Mouse (Mus musculus) forebrain, postnatal 0 days (tissue): Measurements from ENCODE around the gene Ccdc78. TPM values are rescaled to one million over a fixed set of nuclear protein-coding genes. Genes with fewer than 3 reads are reported as not detected.

Experiments
- ATAC-seq: fragments of 200-750 bp; cut with Nextera tagmentation; 2 replicates; pipeline ENCODE4 v1.8.0; 2017; ENCODE audit warnings: mild to moderate bottlenecking, moderate library complexity
- DNase-seq: peaks from one replicate; pipeline ENCODE4 v3.0.0-alpha.2; 2015
- H3K27ac ChIP-seq: fragments of 300-500 bp; sonication (generic); 2 replicates; pipeline ENCODE4 v1.5.1; 2014; ENCODE audit warnings: low read depth, mild to moderate bottlenecking, antibody characterized with exemption, low read length, moderate library complexity, mixed read lengths
- H3K27me3 ChIP-seq: fragments of 300-500 bp; sonication (generic); 2 replicates; pipeline ENCODE4 v1.6.1; 2014; ENCODE audit warnings: mild to moderate bottlenecking, low read length, mixed read lengths; ENCODE audit not compliant: insufficient read depth
- H3K36me3 ChIP-seq: fragments of 300-500 bp; sonication (generic); 2 replicates; pipeline ENCODE4 v1.6.1; 2014; ENCODE audit warnings: mild to moderate bottlenecking, moderate library complexity; ENCODE audit not compliant: insufficient read depth
- H3K4me1 ChIP-seq: fragments of 300-500 bp; sonication (generic); 2 replicates; pipeline ENCODE4 v1.6.1; 2014; ENCODE audit warnings: antibody characterized with exemption; ENCODE audit not compliant: insufficient read depth
- H3K4me2 ChIP-seq: fragments of 300-500 bp; sonication (generic); 2 replicates; pipeline ENCODE4 v1.6.1; 2014; ENCODE audit warnings: low read depth, mild to moderate bottlenecking, moderate library complexity
- H3K4me3 ChIP-seq: fragments of 300-500 bp; sonication (generic); 2 replicates; pipeline ENCODE4 v1.5.1; 2014; ENCODE audit warnings: low read depth, low read length, mixed read lengths
- H3K9ac ChIP-seq: fragments of 300-500 bp; sonication (generic); 2 replicates; pipeline ENCODE4 v1.6.1; 2014; ENCODE audit warnings: mild to moderate bottlenecking
- H3K9me3 ChIP-seq: fragments of 300-500 bp; sonication (generic); 2 replicates; pipeline ENCODE4 v1.6.1; 2016; ENCODE audit warnings: low read length
- CTCF ChIP-seq: sonication (generic); IDR thresholded peaks from 2 replicates; pipeline ENCODE4 v1.5.1; 2016; ENCODE audit warnings: antibody characterized with exemption, control low read depth, low read depth
- WGBS: fragments of 180-500 bp; shearing (Covaris S2); extraction: QIAGEN DNeasy Blood & Tissue Kit; methylation state at CpG from one replicate; pipeline ENCODE4 v1.1.7; 2014; 5-methylcytosine and 5-hydroxymethylcytosine counted together
- polyA plus RNA-seq: library from polyadenylated mRNA; unstranded; fragments of >200 nt; fragmentation: Nextera tagmentation; extraction: Ambion mirVana; gene quantifications from 2 replicates; pipeline ENCODE4 v1.2.1, GENCODE M21; 2015
- total RNA-seq: library from RNA; depleted of rRNA; stranded (reverse); fragments of >200 nt; gene quantifications from 2 replicates; pipeline ENCODE4 v1.2.3, GENCODE M21; 2014

Ccdc78 gene
- total and polyA plus RNA-seq, 2 experiments from 2014 or later, result 0.36 TPM; not detected in 1

GRCm38 (mm10) chr17:25809606-25810340 is 23.4 kb downstream of the Ccdc78 start:
- peak overlapping the region; percentile 95 for H3K4me3 ChIP-seq
- 11% methylated on average over 25 of the region's 25 CpGs for WGBS
- DNase-seq, result no peak
- peaks cover 29% of the 10 kb centered on the region for H3K4me1 ChIP-seq
- no peaks in the 10 kb centered on the region for H3K36me3 ChIP-seq
- H3K9ac ChIP-seq, result peak overlapping the region; percentile 97
- peak; percentile 40 for TF ChIP-seq CTCF
- H3K9me3 ChIP-seq, result no peaks in the 10 kb centered on the region
- ATAC-seq, result peak; percentile 12; the same call in 1 of the 2 replicates
- peak overlapping the region; percentile 96 for H3K27ac ChIP-seq
- H3K27me3 ChIP-seq, result no peaks in the 10 kb centered on the region
- peak overlapping the region; percentile 65 for H3K4me2 ChIP-seq

GRCm38 (mm10) chr17:25810890-25811289 is 24.5 kb downstream of the Ccdc78 start:
- H3K4me2 ChIP-seq, result peak overlapping the region; percentile 65; the same call in 1 of the 2 replicates
- ATAC-seq, result no peak
- no peak overlapping the region for H3K27ac ChIP-seq
- no peak overlapping the region for H3K9ac ChIP-seq
- 72% methylated on average over 4 of the region's 4 CpGs for WGBS
- TF ChIP-seq CTCF, result no peak
- peaks cover 29% of the 10 kb centered on the region for H3K4me1 ChIP-seq
- H3K27me3 ChIP-seq, result no peaks in the 10 kb centered on the region
- no peak overlapping the region; the same call in 1 of the 2 replicates for H3K4me3 ChIP-seq
- no peaks in the 10 kb centered on the region for H3K9me3 ChIP-seq
- no peak for DNase-seq
- no peaks in the 10 kb centered on the region for H3K36me3 ChIP-seq

GRCm38 (mm10) chr17:25813471-25813870 is 27.1 kb downstream of the Ccdc78 start:
- peak overlapping the region; percentile 57 for H3K27ac ChIP-seq
- WGBS, result 3% methylated on average over 20 of the region's 20 CpGs

DNA sequence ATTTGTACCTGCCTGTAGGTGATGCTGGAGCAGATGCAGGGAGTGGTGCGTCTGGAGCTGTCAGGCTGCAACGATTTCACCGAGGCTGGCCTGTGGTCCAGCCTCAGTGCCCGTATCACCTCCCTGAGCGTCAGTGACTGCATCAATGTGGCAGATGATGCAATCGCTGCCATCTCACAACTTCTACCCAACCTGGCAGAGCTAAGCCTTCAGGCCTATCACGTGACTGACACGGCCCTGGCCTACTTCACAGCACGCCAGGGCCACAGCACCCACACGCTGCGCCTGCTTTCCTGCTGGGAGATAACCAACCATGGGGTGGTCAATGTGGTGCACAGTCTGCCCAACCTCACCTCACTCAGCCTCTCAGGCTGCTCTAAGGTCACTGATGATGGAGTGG is 31.3 kb downstream of the Ccdc78 start:
- no peak overlapping the region for H3K4me3 ChIP-seq
- DNase-seq (no peak), ATAC-seq (no peak)
- WGBS, result 88% methylated on average over 11 of the region's 11 CpGs
- H3K36me3 ChIP-seq, result peaks cover 38% of the 10 kb centered on the region
- peaks cover 10% of the 10 kb centered on the region; the same call in 1 of the 2 replicates for H3K4me1 ChIP-seq
- H3K27me3 ChIP-seq, result no peaks in the 10 kb centered on the region
- H3K27ac ChIP-seq, result no peak overlapping the region
- no peak overlapping the region for H3K4me2 ChIP-seq
- H3K9ac ChIP-seq, result no peak overlapping the region
- H3K9me3 ChIP-seq, result no peaks in the 10 kb centered on the region
- TF ChIP-seq CTCF, result no peak

More at GRCm38 (mm10) chr17:25813471-25813870, 27.1 kb downstream of the Ccdc78 start:
- H3K36me3 ChIP-seq, result peaks cover 22% of the 10 kb centered on the region
- peak overlapping the region; percentile 38 for H3K4me2 ChIP-seq
- peaks cover 24% of the 10 kb centered on the region for H3K4me1 ChIP-seq
- no peaks in the 10 kb centered on the region for H3K27me3 ChIP-seq
- peak; percentile 67 for TF ChIP-seq CTCF
- peak; percentile 38 for ATAC-seq
- no peaks in the 10 kb centered on the region for H3K9me3 ChIP-seq
- H3K9ac ChIP-seq, result peak overlapping the region; percentile 41
- H3K4me3 ChIP-seq, result no peak overlapping the region
- peak; percentile 65 for DNase-seq

GRCm38 (mm10) chr17:25818851-25819780 is 32.7 kb downstream of the Ccdc78 start:
- Histone ChIP-seq H3K9me3 (no peaks in the 10 kb centered on the region), H3K4me2 (no peak overlapping the region), H3K36me3 (peaks cover 38% of the 10 kb centered on the region), H3K4me3 (no peak overlapping the region), H3K27me3 (no peaks in the 10 kb centered on the region), H3K9ac (no peak overlapping the region), H3K27ac (no peak overlapping the region), H3K4me1 (peaks cover 3% of the 10 kb centered on the region; the same call in 1 of the 2 replicates)
- DNase-seq (no peak), ATAC-seq (no peak)
- WGBS, result 13% methylated on average over 45 of the region's 46 CpGs
- no peak for TF ChIP-seq CTCF

GRCm38 (mm10) chr17:25823452-25823851 is 37.1 kb downstream of the Ccdc78 start, which contains the start of gene Wdr24:
TSS of gene Wdr24 (plus strand) at chr17:25823627.
- Histone ChIP-seq H3K36me3 (peaks cover 36% of the 10 kb centered on the region), H3K27me3 (no peaks in the 10 kb centered on the region), H3K4me1 (peaks cover 16% of the 10 kb centered on the region), H3K9me3 (no peaks in the 10 kb centered on the region), H3K27ac (peak within 1 kb of the TSS; percentile 66), H3K9ac (peak within 1 kb of the TSS; percentile 69), H3K4me2 (peak within 1 kb of the TSS; percentile 96), H3K4me3 (peak within 1 kb of the TSS; percentile 52)
- peak; percentile 95 for ATAC-seq
- peak; percentile 93 for DNase-seq
- TF ChIP-seq CTCF, result no peak
- WGBS, result 0% methylated on average over 18 of the region's 18 CpGs
